Mouse (Mus musculus) ES-E14 (cell line): ENCODE data around the gene Cybc1. TPM values are rescaled to one million over a fixed set of nuclear protein-coding genes. Genes with fewer than 3 reads are reported as not detected.

Source experiments
- DNase-seq: peaks from one replicate; pipeline ENCODE4 v3.0.0-alpha.2; 2013; ENCODE audit warnings: low read depth, low spot score
- H3K27ac ChIP-seq: 2 replicates; pipeline ENCODE4 v1.5.1; 2012; ENCODE audit warnings: low read depth, mild to moderate bottlenecking, low read length, moderate library complexity, mixed read lengths; ENCODE audit not compliant: poor library complexity, insufficient read depth, severe bottlenecking
- H3K36me3 ChIP-seq: 2 replicates; pipeline ENCODE4 v1.6.1; 2012; ENCODE audit warnings: mild to moderate bottlenecking, low read length, moderate library complexity, mixed read lengths; ENCODE audit not compliant: control insufficient read depth, poor library complexity, insufficient read depth, severe bottlenecking
- H3K4me1 ChIP-seq, 2 experiments: fragments of 150-350 bp in 1 of 2; sonication (generic) in 1 of 2; 2 replicates each; pipeline ENCODE4 v1.6.1; 2012; ENCODE audit warnings: low read length in 2 of 2, mild to moderate bottlenecking in 1 of 2, mixed read lengths in 1 of 2; ENCODE audit not compliant: control insufficient read depth in 2 of 2, insufficient read depth in 2 of 2, poor library complexity in 1 of 2
- H3K4me3 ChIP-seq, 2 experiments: fragments of 150-350 bp in 1 of 2; sonication (generic) in 1 of 2; 2 replicates each; pipeline ENCODE4 v1.5.1; 2012; ENCODE audit warnings: low read length in 2 of 2, low read depth in 1 of 2, mild to moderate bottlenecking in 1 of 2, mixed read lengths in 1 of 2; ENCODE audit not compliant: insufficient read depth in 1 of 2, poor library complexity in 1 of 2, severe bottlenecking in 1 of 2
- H3K9ac ChIP-seq: 2 replicates; pipeline ENCODE4 v1.6.1; 2012; ENCODE audit warnings: low read depth, mild to moderate bottlenecking, low read length, mixed read lengths; ENCODE audit not compliant: poor library complexity, insufficient read depth, severe bottlenecking
- H3K9me3 ChIP-seq: fragments of 150-350 bp; sonication (generic); 2 replicates; pipeline ENCODE4 v1.6.1; 2012; ENCODE audit warnings: low read depth, mild to moderate bottlenecking, low read length; ENCODE audit not compliant: control insufficient read depth, insufficient read depth
- CHD2 ChIP-seq: IDR thresholded peaks from 2 replicates; pipeline ENCODE4 v1.6.1; 2014; ENCODE audit warnings: mild to moderate bottlenecking, low read depth, low read length, inconsistent platforms
- HCFC1 ChIP-seq: IDR thresholded peaks from 2 replicates; pipeline ENCODE4 v1.6.1; 2012; ENCODE audit warnings: low read length, inconsistent platforms, borderline replicate concordance; ENCODE audit not compliant: insufficient read depth
- MAFK ChIP-seq: IDR thresholded peaks from 2 replicates; pipeline ENCODE4 v1.6.1; 2014; ENCODE audit warnings: mild to moderate bottlenecking, low read depth, low read length, inconsistent platforms; ENCODE audit not compliant: insufficient read depth
- ZC3H11A ChIP-seq: IDR thresholded peaks from 2 replicates; pipeline ENCODE4 v1.6.1; 2012; ENCODE audit warnings: low read depth, mild to moderate bottlenecking, inconsistent platforms, low read length, borderline replicate concordance
- ZNF384 ChIP-seq: IDR thresholded peaks from 2 replicates; pipeline ENCODE4 v1.6.1; 2012; ENCODE audit warnings: low read depth, low read length, inconsistent platforms
- in situ Hi-C, 2 experiments: fragments of 600-800 bp; cut with MboI; formaldehyde crosslinking; loops; one replicate each; pipeline ENCODE4 v1.15.1; 2025; ENCODE audit warnings: low sequenced_read_pairs in 2 of 2, inconsistent platforms in 1 of 2; ENCODE audit not compliant: unreplicated experiment in 2 of 2
- total RNA-seq: library from RNA; depleted of rRNA; stranded (reverse); fragments of 300-350 nt; gene quantifications from 2 replicates; pipeline ENCODE4 v1.2.3, GENCODE M21; 2012

The Cybc1 gene
- total RNA-seq, 1 experiment = 20.8 TPM

- in situ Hi-C loops = no loop called here
- no peak for TF ChIP-seq ZNF384
- TF ChIP-seq CHD2 = no peak
- TF ChIP-seq MAFK = no peak
- no peak for TF ChIP-seq ZC3H11A
- TF ChIP-seq HCFC1 = no peak
- no peaks in the 10 kb centered on the region for H3K9me3 ChIP-seq
- H3K4me3 ChIP-seq = no peak overlapping the region
- DNase-seq = no peak
- no peaks in the 10 kb centered on the region for H3K36me3 ChIP-seq
- no peak overlapping the region for H3K27ac ChIP-seq
- no peak overlapping the region for H3K9ac ChIP-seq
- H3K4me1 ChIP-seq = no peaks in the 10 kb centered on the region
These were observed 36.4 kb downstream of the Cybc1 start for GRCm38 (mm10) chr11:121192742-121193141.

GRCm38 (mm10) chr11:121189681-121190080 lies 39.4 kb downstream of the Cybc1 start:
- in situ Hi-C loops = no loop called here
- no peak overlapping the region for H3K9ac ChIP-seq
- no peaks in the 10 kb centered on the region for H3K4me1 ChIP-seq
- TF ChIP-seq CHD2 (no peak), ZNF384 (no peak), MAFK (no peak), HCFC1 (no peak), ZC3H11A (no peak)
- H3K36me3 ChIP-seq = no peaks in the 10 kb centered on the region
- H3K27ac ChIP-seq = no peak overlapping the region
- no peak for DNase-seq
- no peaks in the 10 kb centered on the region for H3K9me3 ChIP-seq
- no peak overlapping the region for H3K4me3 ChIP-seq

- in situ Hi-C loops = no loop called here
- Histone ChIP-seq H3K4me3 (no peak overlapping the region), H3K9me3 (no peaks in the 10 kb centered on the region), H3K36me3 (no peaks in the 10 kb centered on the region), H3K27ac (no peak overlapping the region), H3K9ac (no peak overlapping the region), H3K4me1 (peaks cover 0 to 5% of the 10 kb centered on the region in 2 experiments; a peak in 1 of 4 replicates)
- no peak for TF ChIP-seq ZC3H11A
- TF ChIP-seq MAFK = no peak
- TF ChIP-seq CHD2 = no peak
- no peak for TF ChIP-seq ZNF384
- no peak for TF ChIP-seq HCFC1
- peak; percentile 64 for DNase-seq
These were observed 52.5 kb downstream of the Cybc1 start for GRCm38 (mm10) chr11:121176285-121177270.

GRCm38 (mm10) chr11:121174234-121174633 lies 54.9 kb downstream of the Cybc1 start:
- in situ Hi-C loops = no loop called here
- Histone ChIP-seq H3K36me3 (no peaks in the 10 kb centered on the region), H3K27ac (no peak overlapping the region), H3K4me1 (peaks cover 0 to 5% of the 10 kb centered on the region in 2 experiments; a peak in 1 of 4 replicates), H3K9ac (no peak overlapping the region), H3K9me3 (no peaks in the 10 kb centered on the region), H3K4me3 (no peak overlapping the region)
- no peak for DNase-seq
- TF ChIP-seq MAFK = no peak
- TF ChIP-seq ZNF384 = no peak
- TF ChIP-seq HCFC1 = no peak
- no peak for TF ChIP-seq CHD2
